Mouse (Mus musculus) hindbrain, embryonic 11.5 days (tissue): Measurements from ENCODE around the gene Isoc2a. TPM values are rescaled to one million over a fixed set of nuclear protein-coding genes. Genes with fewer than 3 reads are reported as not detected.

ENCODE experiments used
- ATAC-seq: fragments of 200-750 bp; cut with Nextera tagmentation; 2 replicates; pipeline ENCODE4 v1.8.0; 2017; ENCODE audit warnings: mild to moderate bottlenecking, moderate TSS enrichment, moderate library complexity; ENCODE audit not compliant: low FRiP score
- DNase-seq: peaks from one replicate; pipeline ENCODE4 v3.0.0-alpha.2; 2015; ENCODE audit warnings: low spot score
- H3K27ac ChIP-seq: fragments of 300-500 bp; sonication (generic); 2 replicates; pipeline ENCODE4 v1.5.1; 2014; ENCODE audit warnings: mild to moderate bottlenecking, low read depth, low read length
- H3K27me3 ChIP-seq: fragments of 300-500 bp; sonication (generic); 2 replicates; pipeline ENCODE4 v1.6.1; 2014; ENCODE audit warnings: mild to moderate bottlenecking, low read length, moderate library complexity, mixed read lengths; ENCODE audit not compliant: control insufficient read depth, insufficient read depth
- H3K36me3 ChIP-seq: fragments of 300-500 bp; sonication (generic); 2 replicates; pipeline ENCODE4 v1.6.1; 2014; ENCODE audit warnings: mild to moderate bottlenecking, low read length, moderate library complexity, mixed read lengths; ENCODE audit not compliant: control insufficient read depth, insufficient read depth
- H3K4me1 ChIP-seq: fragments of 300-500 bp; sonication (generic); replicated peaks from 2 replicates; pipeline ENCODE4 v1.6.1; 2014; ENCODE audit warnings: low read length, mixed read lengths; ENCODE audit not compliant: control insufficient read depth, insufficient read depth
- H3K4me2 ChIP-seq: fragments of 300-500 bp; sonication (generic); replicated peaks from 2 replicates; pipeline ENCODE4 v1.6.1; 2014; ENCODE audit warnings: mild to moderate bottlenecking, low read depth, low read length
- H3K4me3 ChIP-seq: fragments of 300-500 bp; sonication (generic); 2 replicates; pipeline ENCODE4 v1.5.1; 2014; ENCODE audit warnings: low read depth, low read length
- H3K9ac ChIP-seq: fragments of 300-500 bp; sonication (generic); 2 replicates; pipeline ENCODE4 v1.6.1; 2014; ENCODE audit warnings: low read depth, low read length
- H3K9me3 ChIP-seq: fragments of 300-500 bp; sonication (generic); 2 replicates; pipeline ENCODE4 v1.6.1; 2016; ENCODE audit warnings: low read length; ENCODE audit not compliant: control insufficient read depth
- WGBS: fragments of 180-500 bp; shearing (Covaris S2); extraction: QIAGEN DNeasy Blood & Tissue Kit; methylation state at CpG from one replicate; pipeline ENCODE4 v1.1.7; 2014; 5-methylcytosine and 5-hydroxymethylcytosine counted together
- polyA plus RNA-seq: library from polyadenylated mRNA; unstranded; fragments of >200 nt; fragmentation: Nextera tagmentation; extraction: Ambion mirVana; gene quantifications from 2 replicates; pipeline ENCODE4 v1.2.1, GENCODE M21; 2014

Gene Isoc2a
- polyA plus RNA-seq, 1 experiment from 2014 or later = 1.1 TPM

DNA sequence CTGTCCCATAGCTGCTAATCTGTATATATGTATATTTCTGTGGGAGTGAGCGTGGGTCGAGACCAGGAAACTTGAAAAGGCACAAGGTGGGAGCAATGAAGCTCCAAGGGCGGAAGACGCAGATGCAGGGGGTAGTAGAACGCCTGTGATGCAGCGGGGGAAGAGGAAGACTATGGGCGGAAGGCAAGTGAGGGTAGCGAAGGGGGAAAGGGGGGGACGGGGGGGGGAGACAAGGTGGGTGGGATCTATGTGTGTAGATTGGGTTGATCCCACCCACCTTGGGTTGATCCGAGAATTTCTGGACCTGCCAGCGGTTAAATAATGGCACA lies 23.5 kb downstream of the Isoc2a start:
- Histone ChIP-seq H3K27me3 (peaks cover 3% of the 10 kb centered on the region; the same call in 1 of the 2 replicates), H3K4me2 (0 out of 2 replicates have a peak overlapping the region, but pooled peaks have one; percentile 7), H3K9me3 (no peaks in the 10 kb centered on the region), H3K27ac (no peak overlapping the region), H3K9ac (no peak overlapping the region), H3K36me3 (no peaks in the 10 kb centered on the region), H3K4me3 (0 out of 2 replicates have a peak overlapping the region, but pooled peaks have one; percentile 2), H3K4me1 (no peaks in the 10 kb centered on the region)
- 36% methylated on average over 9 of the region's 11 CpGs for WGBS
- no peak for DNase-seq
- no peak for ATAC-seq

DNA sequence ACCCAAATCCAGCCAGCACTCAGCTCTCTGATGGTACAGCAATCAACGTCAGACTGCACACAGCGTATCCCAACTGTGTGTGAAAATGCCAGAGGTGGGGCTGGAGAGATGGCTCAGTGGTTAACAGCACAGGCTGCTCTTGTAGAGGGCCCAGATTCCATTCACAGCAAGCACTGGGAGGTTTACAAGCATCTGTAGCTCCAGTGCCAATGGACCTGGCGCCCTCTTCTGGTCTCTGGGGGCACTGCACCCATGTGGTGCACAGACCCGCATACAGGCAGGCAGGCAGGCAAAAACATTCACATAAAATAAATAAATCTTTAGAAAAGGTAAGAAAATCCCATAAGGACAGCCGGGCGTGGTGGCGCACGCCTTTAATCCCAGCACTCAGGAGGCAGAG lies 24.2 kb downstream of the Isoc2a start:
- no peak for ATAC-seq
- DNase-seq = peak; percentile 64

DNA sequence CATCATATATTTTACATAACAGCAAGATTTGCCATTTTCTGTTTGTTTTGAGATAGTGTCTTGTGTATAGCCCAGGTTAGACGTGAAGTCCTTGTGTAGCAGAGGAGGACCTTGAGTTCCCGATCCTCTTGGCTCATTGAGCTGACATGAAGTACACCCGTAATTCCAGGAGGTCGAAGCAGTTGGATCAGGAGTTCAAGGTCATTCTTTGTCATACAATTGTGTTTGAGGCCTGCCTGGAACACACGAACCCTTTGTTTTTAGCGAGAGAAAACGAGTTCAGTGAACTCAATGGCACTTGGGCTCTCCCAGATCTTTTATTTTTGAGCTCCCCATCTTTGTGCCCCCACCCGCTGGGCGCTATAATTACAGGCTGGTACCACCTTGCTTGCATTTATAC lies 25.5 kb downstream of the Isoc2a start:
- ATAC-seq = no peak
- DNase-seq = no peak
- no peak overlapping the region for H3K27ac ChIP-seq
- H3K4me2 ChIP-seq = no peak overlapping the region
- H3K9me3 ChIP-seq = no peaks in the 10 kb centered on the region
- H3K4me1 ChIP-seq = no peaks in the 10 kb centered on the region
- peaks cover 3% of the 10 kb centered on the region; the same call in 1 of the 2 replicates for H3K27me3 ChIP-seq
- no peak overlapping the region for H3K4me3 ChIP-seq
- no peak overlapping the region for H3K9ac ChIP-seq
- WGBS = 86% methylated on average over 9 of the region's 9 CpGs
- H3K36me3 ChIP-seq = no peaks in the 10 kb centered on the region

More for the DNA sequence above, 24.2 kb downstream of the Isoc2a start:
- Histone ChIP-seq H3K27ac (no peak overlapping the region), H3K9me3 (no peaks in the 10 kb centered on the region), H3K4me1 (no peaks in the 10 kb centered on the region), H3K36me3 (no peaks in the 10 kb centered on the region), H3K4me2 (no peak overlapping the region), H3K9ac (no peak overlapping the region), H3K4me3 (no peak overlapping the region), H3K27me3 (peaks cover 3% of the 10 kb centered on the region; the same call in 1 of the 2 replicates)
- 49% methylated on average over 8 of the region's 8 CpGs for WGBS

DNA sequence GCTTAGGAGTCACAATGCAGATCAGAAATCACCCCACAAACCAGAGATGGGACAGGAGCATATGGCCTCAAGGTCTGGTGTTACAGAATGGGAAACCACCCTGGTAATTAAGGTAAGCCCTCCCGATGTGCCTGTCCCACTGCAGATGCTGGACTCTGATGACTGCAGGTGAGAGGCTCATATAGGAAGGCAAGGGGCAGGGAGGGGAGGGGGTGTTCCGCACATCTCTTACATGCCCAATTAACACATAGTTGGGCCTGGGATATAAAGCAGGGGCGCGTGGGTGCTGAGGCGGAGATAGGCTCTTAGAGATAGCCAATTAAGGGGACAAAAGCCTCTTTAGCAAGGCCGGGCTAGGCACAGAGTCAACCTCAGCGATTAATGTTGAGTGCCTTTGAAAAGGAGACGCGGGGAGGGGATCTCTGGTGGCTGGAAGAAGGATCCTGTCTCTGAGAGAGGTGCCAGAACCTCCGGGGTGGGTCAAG lies 29.6 kb downstream of the Isoc2a start, which contains the start of gene Gm36210:
TSS of gene Gm36210 (minus strand) at position 51 of the 485 bp plus-strand sequence.
- no peak for ATAC-seq

DNA sequence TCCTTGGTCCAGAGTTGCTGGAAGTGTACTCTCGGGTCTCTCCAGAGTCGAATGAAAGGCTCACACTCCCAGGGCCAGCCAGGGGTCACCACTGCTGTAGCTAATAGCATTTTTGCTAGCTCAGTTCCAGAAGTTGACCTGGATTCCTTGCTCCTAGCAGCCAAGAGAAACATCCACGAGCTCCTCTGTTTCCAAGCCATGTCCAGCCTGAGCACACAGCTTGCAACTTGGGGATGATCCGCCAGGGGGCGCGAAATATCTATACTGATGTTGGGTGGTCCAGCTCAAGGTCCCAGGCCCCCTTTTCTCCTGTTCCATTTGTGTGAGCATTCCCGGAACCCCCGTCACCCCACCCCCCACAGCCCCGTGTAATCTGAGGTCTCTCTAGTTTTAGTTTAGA lies 34.6 kb downstream of the Isoc2a start:
- Histone ChIP-seq H3K9ac (no peak overlapping the region), H3K36me3 (no peaks in the 10 kb centered on the region), H3K4me3 (no peak overlapping the region), H3K27me3 (no peaks in the 10 kb centered on the region), H3K27ac (no peak overlapping the region), H3K9me3 (no peaks in the 10 kb centered on the region), H3K4me2 (no peak overlapping the region), H3K4me1 (peaks cover under 1% of the 10 kb centered on the region; the same call in 1 of the 2 replicates)
- 44% methylated on average over 9 of the region's 9 CpGs for WGBS
- ATAC-seq (no peak), DNase-seq (peak; percentile 85)

More for the DNA sequence above, 29.6 kb downstream of the Isoc2a start, which contains the start of gene Gm36210:
- no peak within 1 kb of the TSS for H3K4me2 ChIP-seq
- no peaks in the 10 kb centered on the region for H3K36me3 ChIP-seq
- H3K9me3 ChIP-seq = no peaks in the 10 kb centered on the region
- 67% methylated on average over 10 of the region's 10 CpGs for WGBS
- H3K9ac ChIP-seq = 0 out of 2 replicates have a peak within 1 kb of the TSS, but pooled peaks have one; percentile 7
- H3K4me3 ChIP-seq = no peak within 1 kb of the TSS
- H3K27me3 ChIP-seq = no peaks in the 10 kb centered on the region
- no peak for DNase-seq
- H3K27ac ChIP-seq = no peak within 1 kb of the TSS
- H3K4me1 ChIP-seq = no peaks in the 10 kb centered on the region

DNA sequence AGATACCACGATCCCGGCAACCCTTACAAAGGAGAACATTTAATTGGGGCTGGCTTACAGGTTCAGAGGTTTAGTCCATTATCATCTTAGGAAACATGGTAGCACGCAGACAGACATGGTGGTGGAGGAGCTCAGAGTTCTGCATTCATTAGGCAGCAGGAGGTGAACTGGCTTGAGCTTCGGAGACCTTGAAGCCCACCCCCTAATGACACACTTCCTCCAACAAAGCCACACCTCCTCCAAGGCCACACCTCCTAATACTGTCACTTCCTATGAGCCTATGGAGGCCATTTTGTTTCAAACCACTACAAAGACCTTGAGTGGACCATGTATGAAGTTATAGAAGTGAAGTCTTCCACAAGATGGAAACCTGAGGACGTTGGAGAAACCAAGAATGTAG lies 35.3 kb downstream of the Isoc2a start:
- WGBS = 63% methylated on average over 5 of the region's 5 CpGs

DNA sequence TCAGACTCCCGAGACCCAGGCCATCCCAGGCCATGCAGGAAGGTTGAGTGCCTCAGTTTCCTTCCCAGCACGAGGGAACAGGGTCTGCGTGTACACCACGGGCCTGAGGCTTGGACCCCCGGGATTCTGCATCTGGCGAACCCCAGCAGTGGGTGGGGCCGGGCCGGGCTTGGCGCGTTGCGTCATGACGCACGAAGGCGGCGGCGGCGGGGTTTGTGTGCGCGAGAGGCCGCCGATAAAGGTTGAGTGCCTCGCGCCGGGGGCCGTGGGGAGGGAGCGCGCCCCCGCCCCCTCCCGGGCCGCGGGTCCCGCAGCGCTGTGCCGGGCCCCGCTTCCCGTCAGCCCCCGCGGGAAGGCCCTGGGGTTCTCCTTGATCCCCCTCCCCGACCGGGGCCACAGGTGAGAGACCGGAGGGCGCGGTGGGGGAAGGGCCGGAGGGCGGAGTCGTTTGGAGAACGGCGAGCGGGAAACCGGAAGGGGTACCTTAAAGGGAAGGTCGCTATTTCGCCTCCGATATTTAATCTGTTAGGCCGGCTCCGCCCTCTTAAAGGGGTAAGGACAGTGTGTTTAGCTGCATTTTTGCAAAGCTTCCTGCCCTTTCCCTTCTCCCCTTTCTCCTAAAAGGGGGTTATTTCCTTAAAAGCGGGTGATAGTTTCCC lies 38.2 kb downstream of the Isoc2a start, which contains the start of gene Zfp628:
TSS of gene Zfp628 (plus strand) at position 211 of the 659 bp plus-strand sequence.
- Histone ChIP-seq H3K4me1 (peaks cover 4% of the 10 kb centered on the region; the same call in 1 of the 2 replicates), H3K4me2 (peak within 1 kb of the TSS; percentile 81), H3K9ac (peak within 1 kb of the TSS; percentile 88), H3K27me3 (no peaks in the 10 kb centered on the region), H3K9me3 (no peaks in the 10 kb centered on the region), H3K4me3 (peak within 1 kb of the TSS; percentile 65), H3K27ac (peak within 1 kb of the TSS; percentile 94), H3K36me3 (0 out of 2 replicates have a peak, but pooled peaks cover 7% of the 10 kb centered on the region)
- WGBS = 1% methylated on average over 43 of the region's 56 CpGs
- ATAC-seq (peak; percentile 94), DNase-seq (peak; percentile 96)

More for the DNA sequence above, 35.3 kb downstream of the Isoc2a start:
- H3K9me3 ChIP-seq = no peaks in the 10 kb centered on the region
- H3K4me3 ChIP-seq = no peak overlapping the region
- H3K4me1 ChIP-seq = peaks cover 4% of the 10 kb centered on the region; the same call in 1 of the 2 replicates
- ATAC-seq = no peak
- H3K27ac ChIP-seq = no peak overlapping the region
- H3K27me3 ChIP-seq = no peaks in the 10 kb centered on the region
- H3K36me3 ChIP-seq = no peaks in the 10 kb centered on the region
- no peak overlapping the region for H3K4me2 ChIP-seq
- DNase-seq = no peak
- no peak overlapping the region for H3K9ac ChIP-seq

DNA sequence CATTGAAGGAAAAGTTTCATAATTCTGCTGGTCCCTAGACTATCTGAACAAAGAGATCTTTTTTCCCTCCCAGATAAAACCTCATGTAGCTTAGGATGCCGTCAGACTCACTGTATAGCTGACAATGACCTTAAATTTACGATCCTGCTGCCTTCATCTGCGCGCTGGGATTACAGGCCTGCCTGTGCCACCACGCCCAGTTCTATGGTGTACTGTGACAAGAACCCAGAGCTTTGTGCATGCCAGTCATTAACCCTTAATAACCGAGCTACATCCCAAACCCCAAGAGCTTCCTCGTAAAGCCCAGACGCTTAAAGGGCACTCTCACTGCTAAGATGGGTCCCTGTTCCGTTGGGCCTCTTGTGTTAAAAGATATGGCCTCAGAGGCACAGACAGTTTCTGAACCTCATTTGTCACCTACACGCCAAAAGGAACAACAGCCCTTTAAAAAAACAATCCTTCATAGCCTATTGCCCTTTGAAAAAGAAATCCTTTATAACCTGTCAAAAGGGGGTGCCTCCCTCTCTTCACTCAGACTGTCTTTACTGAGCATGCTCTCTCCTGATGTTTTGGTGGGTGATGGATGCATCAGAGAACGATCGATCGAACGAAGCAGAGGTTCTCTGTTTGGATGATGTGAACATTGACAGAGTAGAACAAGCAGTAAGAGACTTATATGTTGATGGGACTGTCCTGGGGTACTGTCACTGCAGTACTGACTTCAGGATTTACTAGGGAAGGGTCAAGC lies 38.9 kb downstream of the Isoc2a start:
- Histone ChIP-seq H3K9ac (peak overlapping the region; percentile 88), H3K36me3 (0 out of 2 replicates have a peak, but pooled peaks cover 7% of the 10 kb centered on the region), H3K27ac (peak overlapping the region; percentile 94), H3K4me3 (peak overlapping the region; percentile 65), H3K27me3 (no peaks in the 10 kb centered on the region), H3K4me1 (peaks cover 4% of the 10 kb centered on the region; the same call in 1 of the 2 replicates), H3K4me2 (peak overlapping the region; percentile 81), H3K9me3 (no peaks in the 10 kb centered on the region)
- WGBS = 20% methylated on average over 14 of the region's 14 CpGs
- DNase-seq (peak; percentile 54), ATAC-seq (peak; percentile 46)
